Mouse (Mus musculus): ENCODE results near the gene Cfb. TPM values are rescaled to one million over a fixed set of nuclear protein-coding genes. Genes with fewer than 3 reads are reported as not detected.

Cfb gene
- polyA plus RNA-seq, 1 experiment from 2014 or later, result 20.7 TPM

DNA sequence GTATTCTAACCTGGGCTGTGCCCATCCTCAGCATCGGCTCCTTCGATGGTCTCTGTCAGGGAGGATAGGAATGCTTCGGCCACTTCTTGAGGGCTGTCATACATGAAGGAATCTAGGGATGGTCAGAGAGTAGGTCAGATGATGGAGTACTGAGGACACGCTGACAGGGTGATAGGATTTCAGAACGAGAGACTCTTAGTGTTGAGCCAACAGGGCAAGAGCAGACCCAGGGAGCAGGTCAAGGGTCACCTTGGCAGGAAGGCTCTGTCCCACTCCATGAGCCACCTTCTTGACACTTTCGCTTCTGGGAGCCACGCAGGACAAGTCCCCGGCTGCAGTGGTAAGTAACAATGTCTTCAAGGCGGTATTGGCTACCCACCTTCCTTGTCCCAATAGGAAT, 1.8 kb downstream of the Cfb start:
- Histone ChIP-seq H3K4me3 (ENCODE audit: low read depth, low read length) (no peak overlapping the region), H3K9ac (ENCODE audit: low read length) (no peak overlapping the region), H3K27ac (replicated peaks) (no peak overlapping the region), H3K9me3 (ENCODE audit: control insufficient read depth, low read length) (no peaks in the 10 kb centered on the region), H3K4me2 (replicated peaks; ENCODE audit: low read depth) (no peak overlapping the region), H3K4me1 (replicated peaks; ENCODE audit: control insufficient read depth, insufficient read depth) (no peaks in the 10 kb centered on the region), H3K27me3 (ENCODE audit: control insufficient read depth, insufficient read depth, low read length) (no peaks in the 10 kb centered on the region), H3K36me3 (ENCODE audit: control insufficient read depth, insufficient read depth, low read length) (peaks cover 4% of the 10 kb centered on the region; the same call in 1 of the 2 replicates)
- no peak for DNase-seq (ENCODE audit: low spot score)
- TF ChIP-seq EP300 (optimal IDR thresholded peaks at IDR 0.05), result no peak
- TF ChIP-seq CTCF (IDR thresholded peaks at IDR 0.05; ENCODE audit: low read depth), result no peak
- 83% methylated on average over 9 of the region's 9 CpGs for WGBS
- no peak for ATAC-seq (ENCODE audit: low FRiP score, low TSS enrichment)

GRCm38 (mm10) chr17:34858670-34859069, 3.6 kb downstream of the Cfb start:
- Histone ChIP-seq H3K27me3 (ENCODE audit: control insufficient read depth, insufficient read depth, low read length) (no peaks in the 10 kb centered on the region), H3K4me2 (replicated peaks; ENCODE audit: low read depth) (no peak overlapping the region), H3K4me3 (ENCODE audit: low read depth, low read length) (no peak overlapping the region), H3K9me3 (ENCODE audit: control insufficient read depth, low read length) (no peaks in the 10 kb centered on the region), H3K4me1 (replicated peaks; ENCODE audit: control insufficient read depth, insufficient read depth) (no peaks in the 10 kb centered on the region), H3K27ac (replicated peaks) (no peak overlapping the region), H3K36me3 (ENCODE audit: control insufficient read depth, insufficient read depth, low read length) (peaks cover 12% of the 10 kb centered on the region; the same call in 1 of the 2 replicates), H3K9ac (ENCODE audit: low read length) (no peak overlapping the region)
- ATAC-seq (ENCODE audit: low FRiP score, low TSS enrichment), result no peak
- TF ChIP-seq EP300 (optimal IDR thresholded peaks at IDR 0.05) (no peak), CTCF (IDR thresholded peaks at IDR 0.05; ENCODE audit: low read depth) (no peak)
- no peak for DNase-seq (ENCODE audit: low spot score)
- WGBS, result 67% methylated on average over 4 of the region's 4 CpGs

GRCm38 (mm10) chr17:34855825-34856224, 6.5 kb downstream of the Cfb start:
- DNase-seq (ENCODE audit: low spot score) (peak; percentile 51), ATAC-seq (ENCODE audit: low FRiP score, low TSS enrichment) (peak; percentile 36; the same call in 1 of the 2 replicates)
- no peak overlapping the region for H3K4me3 ChIP-seq (ENCODE audit: low read depth, low read length)
- H3K9ac ChIP-seq (ENCODE audit: low read length), result peak overlapping the region; percentile 8; the same call in 1 of the 2 replicates
- H3K27ac ChIP-seq (replicated peaks), result no peak overlapping the region
- H3K4me1 ChIP-seq (replicated peaks; ENCODE audit: control insufficient read depth, insufficient read depth), result 0 out of 2 replicates have a peak, but pooled peaks cover 2% of the 10 kb centered on the region
- H3K27me3 ChIP-seq (ENCODE audit: control insufficient read depth, insufficient read depth, low read length), result no peaks in the 10 kb centered on the region
- peaks cover 18% of the 10 kb centered on the region; the same call in 1 of the 2 replicates for H3K36me3 ChIP-seq (ENCODE audit: control insufficient read depth, insufficient read depth, low read length)
- 36% methylated on average over 3 of the region's 3 CpGs for WGBS
- H3K4me2 ChIP-seq (replicated peaks; ENCODE audit: low read depth), result no peak overlapping the region
- peak; percentile 89 for TF ChIP-seq CTCF (IDR thresholded peaks at IDR 0.05; ENCODE audit: low read depth)
- TF ChIP-seq EP300 (optimal IDR thresholded peaks at IDR 0.05), result no peak
- H3K9me3 ChIP-seq (ENCODE audit: control insufficient read depth, low read length), result no peaks in the 10 kb centered on the region

GRCm38 (mm10) chr17:34854761-34855160, 7.6 kb downstream of the Cfb start:
- H3K36me3 ChIP-seq (ENCODE audit: control insufficient read depth, insufficient read depth, low read length), result peaks cover 18% of the 10 kb centered on the region; the same call in 1 of the 2 replicates
- 66% methylated on average over 3 of the region's 3 CpGs for WGBS

DNA sequence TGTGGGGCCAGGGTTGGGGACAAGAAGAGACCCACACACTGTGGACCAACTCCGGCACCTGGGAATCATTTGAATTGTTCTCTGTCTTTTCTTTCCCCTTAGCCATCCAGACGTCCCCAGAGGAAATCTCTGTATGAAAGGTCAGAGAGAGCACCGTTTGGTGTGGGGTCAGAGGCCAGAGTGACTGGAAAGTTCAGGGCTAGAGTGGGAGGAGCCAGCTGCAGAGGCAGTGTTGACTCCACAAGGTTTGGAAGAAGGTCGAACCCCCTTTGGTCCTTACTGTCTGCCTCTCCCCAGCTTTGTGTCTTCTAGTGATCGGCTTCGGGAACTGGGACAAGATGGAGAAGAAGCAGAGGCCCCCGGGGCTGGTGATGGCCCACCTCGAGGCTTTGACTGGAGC, 8.8 kb downstream of the Cfb start:
- 77% methylated on average over 8 of the region's 8 CpGs for WGBS
- Histone ChIP-seq H3K36me3 (ENCODE audit: control insufficient read depth, insufficient read depth, low read length) (peaks cover 18% of the 10 kb centered on the region; the same call in 1 of the 2 replicates), H3K4me2 (replicated peaks; ENCODE audit: low read depth) (no peak overlapping the region), H3K4me3 (ENCODE audit: low read depth, low read length) (no peak overlapping the region), H3K9ac (ENCODE audit: low read length) (no peak overlapping the region), H3K27ac (replicated peaks) (no peak overlapping the region), H3K9me3 (ENCODE audit: control insufficient read depth, low read length) (no peaks in the 10 kb centered on the region), H3K27me3 (ENCODE audit: control insufficient read depth, insufficient read depth, low read length) (no peaks in the 10 kb centered on the region), H3K4me1 (replicated peaks; ENCODE audit: control insufficient read depth, insufficient read depth) (0 out of 2 replicates have a peak, but pooled peaks cover 2% of the 10 kb centered on the region)
- TF ChIP-seq EP300 (optimal IDR thresholded peaks at IDR 0.05), result no peak
- no peak for TF ChIP-seq CTCF (IDR thresholded peaks at IDR 0.05; ENCODE audit: low read depth)
- DNase-seq (ENCODE audit: low spot score), result no peak
- ATAC-seq (ENCODE audit: low FRiP score, low TSS enrichment), result no peak

More at GRCm38 (mm10) chr17:34854761-34855160, 7.6 kb downstream of the Cfb start:
- Histone ChIP-seq H3K9ac (ENCODE audit: low read length) (no peak overlapping the region), H3K4me3 (ENCODE audit: low read depth, low read length) (no peak overlapping the region), H3K27me3 (ENCODE audit: control insufficient read depth, insufficient read depth, low read length) (no peaks in the 10 kb centered on the region), H3K9me3 (ENCODE audit: control insufficient read depth, low read length) (no peaks in the 10 kb centered on the region), H3K4me2 (replicated peaks; ENCODE audit: low read depth) (no peak overlapping the region), H3K4me1 (replicated peaks; ENCODE audit: control insufficient read depth, insufficient read depth) (0 out of 2 replicates have a peak, but pooled peaks cover 2% of the 10 kb centered on the region), H3K27ac (replicated peaks) (no peak overlapping the region)
- DNase-seq (ENCODE audit: low spot score), result no peak
- ATAC-seq (ENCODE audit: low FRiP score, low TSS enrichment), result no peak
- TF ChIP-seq CTCF (IDR thresholded peaks at IDR 0.05; ENCODE audit: low read depth) (no peak), EP300 (optimal IDR thresholded peaks at IDR 0.05) (no peak)

GRCm38 (mm10) chr17:34850517-34851125, 11.7 kb downstream of the Cfb start:
- Histone ChIP-seq H3K4me1 (replicated peaks; ENCODE audit: control insufficient read depth, insufficient read depth) (0 out of 2 replicates have a peak, but pooled peaks cover 2% of the 10 kb centered on the region), H3K27me3 (ENCODE audit: control insufficient read depth, insufficient read depth, low read length) (no peaks in the 10 kb centered on the region), H3K9ac (ENCODE audit: low read length) (peak overlapping the region; percentile 85), H3K27ac (replicated peaks) (peak overlapping the region; percentile 73), H3K9me3 (ENCODE audit: control insufficient read depth, low read length) (no peaks in the 10 kb centered on the region), H3K4me2 (replicated peaks; ENCODE audit: low read depth) (peak overlapping the region; percentile 98), H3K4me3 (ENCODE audit: low read depth, low read length) (peak overlapping the region; percentile 87), H3K36me3 (ENCODE audit: control insufficient read depth, insufficient read depth, low read length) (peaks cover 18% of the 10 kb centered on the region; the same call in 1 of the 2 replicates)
- WGBS, result under 1% methylated on average over 25 of the region's 25 CpGs
- TF ChIP-seq EP300 (optimal IDR thresholded peaks at IDR 0.05), result no peak
- TF ChIP-seq CTCF (IDR thresholded peaks at IDR 0.05; ENCODE audit: low read depth), result no peak
- ATAC-seq (ENCODE audit: low FRiP score, low TSS enrichment), result peak; percentile 7; the same call in 1 of the 2 replicates
- DNase-seq (ENCODE audit: low spot score), result no peak

Data from stomach, postnatal 0 days (tissue).